Mouse (Mus musculus): ENCODE data around the gene Hist1h2ak.

Hist1h2ak gene

DNA sequence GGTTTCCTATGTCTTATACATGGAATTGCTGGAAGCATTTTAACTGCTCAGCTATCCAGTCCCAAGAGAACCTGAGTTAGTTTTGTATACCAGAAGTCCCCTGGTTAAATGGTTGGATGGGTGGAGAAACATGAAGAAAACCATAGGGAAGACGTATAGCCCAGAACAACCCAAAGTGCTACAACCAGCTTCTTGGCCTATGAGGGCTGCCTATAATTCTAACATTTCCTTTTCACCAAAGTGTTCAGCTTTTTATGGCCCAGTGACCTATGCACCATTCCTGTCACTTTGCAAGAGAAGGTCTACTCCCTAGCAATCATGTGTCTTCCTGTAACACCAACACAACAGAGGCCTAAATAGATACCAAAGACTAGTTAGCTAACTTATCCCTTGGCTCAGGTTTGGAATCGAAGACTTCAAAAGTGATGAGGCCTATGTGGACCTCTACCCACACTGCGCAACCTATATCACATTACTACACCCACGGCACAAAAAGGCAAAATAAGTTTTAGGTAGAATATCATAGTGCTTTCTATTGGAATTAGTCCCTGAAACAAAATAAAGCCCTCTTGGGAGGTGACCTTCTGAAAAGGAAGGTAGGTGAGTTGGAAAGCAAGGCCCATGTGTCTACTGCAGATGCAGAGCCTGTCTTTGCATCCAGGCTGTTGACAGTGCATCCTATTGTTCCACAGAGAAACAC, 35.1 kb downstream of the Hist1h2ak start:
- DNase-seq, result no peak

DNA sequence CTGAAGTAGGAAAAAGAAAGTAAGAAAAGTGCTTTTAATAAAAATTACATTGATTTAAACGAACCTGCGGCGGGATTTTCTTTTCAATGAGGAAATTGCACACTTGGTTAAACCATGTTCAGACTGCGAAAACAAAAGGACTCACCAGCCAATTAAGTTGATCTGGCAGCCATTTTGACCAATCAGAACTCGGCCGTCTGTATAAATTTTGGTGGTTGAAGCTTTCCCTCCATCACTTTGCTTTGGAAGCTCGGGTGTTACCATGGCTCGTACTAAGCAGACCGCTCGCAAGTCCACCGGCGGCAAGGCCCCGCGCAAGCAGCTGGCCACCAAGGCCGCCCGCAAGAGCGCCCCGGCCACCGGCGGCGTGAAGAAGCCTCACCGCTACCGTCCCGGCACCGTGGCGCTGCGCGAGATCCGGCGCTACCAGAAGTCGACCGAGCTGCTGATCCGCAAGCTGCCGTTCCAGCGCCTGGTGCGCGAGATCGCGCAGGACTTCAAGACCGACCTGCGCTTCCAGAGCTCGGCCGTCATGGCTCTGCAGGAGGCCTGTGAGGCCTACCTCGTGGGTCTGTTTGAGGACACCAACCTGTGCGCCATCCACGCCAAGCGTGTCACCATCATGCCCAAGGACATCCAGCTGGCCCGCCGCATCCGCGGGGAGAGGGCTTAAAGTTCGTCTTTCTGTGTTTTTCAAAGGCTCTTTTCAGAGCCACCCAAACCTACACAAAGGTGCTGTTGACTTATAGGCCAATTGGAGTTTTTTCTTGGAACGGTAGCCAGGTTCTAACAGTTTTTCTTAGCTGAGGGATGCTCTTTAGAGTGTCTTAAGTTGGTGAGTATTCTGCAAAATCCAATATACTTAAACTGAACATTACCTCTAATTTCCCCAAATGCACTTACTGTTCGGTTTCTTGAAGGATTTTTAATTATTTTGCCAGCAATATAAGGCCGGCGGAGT, 36.0 kb downstream of the Hist1h2ak start, which contains the start of gene Hist1h3h:
Gene Hist1h3h (plus strand): TSS at position 263 of the 961 bp plus-strand sequence.
- DNase-seq, result peak; percentile 87

GRCm38 (mm10) chr13:21716540-21717391, 36.9 kb downstream of the Hist1h2ak start:
- peak; percentile 8 for DNase-seq

GRCm38 (mm10) chr13:21715864-21716539, 37.6 kb downstream of the Hist1h2ak start, which contains the start of the genes Hist1h2bl and Hist1h2ai:
Hist1h2bl (minus strand) TSS chr13:21716143.
Hist1h2ai (plus strand) TSS chr13:21716422.
- DNase-seq, result peak; percentile 81

- DNase-seq, result no peak
These were observed 38.3 kb downstream of the Hist1h2ak start for GRCm38 (mm10) chr13:21715131-21715863.

- DNase-seq, result peak; percentile 55
These were observed 38.9 kb downstream of the Hist1h2ak start for GRCm38 (mm10) chr13:21714725-21715124.

- DNase-seq, result no peak
These were observed 41.9 kb downstream of the Hist1h2ak start for GRCm38 (mm10) chr13:21711698-21712097.

- DNase-seq, result peak; percentile 55
These were observed 42.7 kb downstream of the Hist1h2ak start for GRCm38 (mm10) chr13:21710821-21711525.

- peak; percentile 87 for DNase-seq
These were observed 43.5 kb downstream of the Hist1h2ak start for GRCm38 (mm10) chr13:21710031-21710711.

DNA sequence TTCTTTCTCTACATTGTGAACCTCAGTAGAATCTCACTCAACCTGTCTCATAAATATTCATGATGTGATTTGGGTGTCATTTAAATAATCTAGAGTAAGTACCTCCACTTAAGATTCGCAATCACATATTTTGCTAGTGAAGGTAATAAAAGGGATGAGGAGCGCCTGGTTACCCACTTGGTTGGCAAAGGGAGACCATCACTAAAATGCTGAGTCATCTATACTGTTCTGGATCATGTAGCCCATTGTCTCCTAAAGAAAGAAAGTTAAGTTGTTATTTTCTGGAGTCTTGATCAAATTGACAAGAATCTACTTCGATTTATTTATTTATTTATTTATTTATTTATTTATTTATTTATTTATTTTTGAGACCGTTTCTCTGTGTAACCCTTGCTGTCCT, 47.0 kb downstream of the Hist1h2ak start:
- no peak for DNase-seq
